Mouse (Mus musculus) olfactory bulb, adult 2 months (tissue): ENCODE results near the gene Smarce1.

ENCODE experiments used
- CTCF ChIP-seq: fragments of 200-500 bp; IDR thresholded peaks from 2 replicates; pipeline ENCODE4 v1.5.1; 2012; ENCODE audit warnings: low read depth, mild to moderate bottlenecking, low read length, moderate library complexity; ENCODE audit not compliant: insufficient read depth
- POLR2A ChIP-seq: fragments of 200-500 bp; IDR thresholded peaks from 2 replicates; pipeline ENCODE4 v1.6.1; 2012; ENCODE audit warnings: mild to moderate bottlenecking, low read depth, low read length, moderate library complexity; ENCODE audit not compliant: insufficient read depth

DNA sequence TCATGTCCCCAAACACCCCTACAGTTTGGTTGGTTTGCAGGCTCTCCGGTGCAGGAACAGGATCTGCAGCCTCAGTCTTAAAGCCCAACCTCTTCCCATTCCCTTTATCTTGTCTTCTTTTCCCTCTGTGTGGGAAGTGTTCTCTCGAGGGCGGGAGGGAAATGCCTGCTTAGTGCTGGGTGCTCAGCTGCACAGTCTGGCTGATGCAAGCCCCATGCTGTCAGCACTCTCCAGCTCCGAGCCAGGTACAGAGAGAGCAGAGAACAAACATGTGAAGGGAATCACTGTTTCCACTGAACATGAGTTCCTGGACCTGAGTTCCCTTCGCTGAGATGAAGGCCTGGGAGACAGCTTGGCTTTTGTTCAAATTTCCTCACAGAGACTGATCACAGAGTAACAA lies 19.4 kb upstream of the Smarce1 start:
- TF ChIP-seq CTCF (no peak), POLR2A (no peak)
